Mouse (Mus musculus): ENCODE measurements around the gene Sema3c. TPM values are rescaled to one million over a fixed set of nuclear protein-coding genes. Genes with fewer than 3 reads are reported as not detected.

The Sema3c gene
- polyA plus RNA-seq, 1 experiment from 2014 or later, result 30.5 TPM

DNA sequence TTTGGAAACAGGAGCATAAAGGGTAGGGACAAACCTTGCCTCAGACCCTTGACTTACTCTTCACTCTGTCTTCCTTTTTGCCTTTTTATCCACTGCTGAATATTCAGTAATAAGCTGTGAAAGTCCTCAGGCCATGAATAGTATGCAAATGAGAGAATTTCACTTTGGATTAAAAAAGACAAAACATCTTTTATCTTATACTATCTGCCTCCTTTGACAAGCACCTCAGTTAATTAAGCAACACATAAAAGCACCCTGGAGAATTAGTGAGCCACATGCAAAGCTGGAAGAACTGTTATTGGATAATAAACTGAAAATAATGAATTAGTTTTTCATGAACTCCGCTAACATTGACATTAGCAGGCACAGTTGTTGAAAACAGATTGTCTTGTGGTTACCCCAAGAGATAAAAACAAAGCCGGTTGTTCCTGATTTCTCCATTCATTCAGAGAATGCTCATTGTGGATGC is 8.0 kb downstream of the Sema3c start:
- 0 out of 2 replicates have a peak, but pooled peaks have one; percentile 28 for ATAC-seq (ENCODE audit: low FRiP score)
- Histone ChIP-seq H3K4me1 (0 out of 2 replicates have a peak, but pooled peaks cover 4% of the 10 kb centered on the region), H3K9me3 (replicated peaks) (no peaks in the 10 kb centered on the region), H3K4me2 (no peak overlapping the region), H3K9ac (replicated peaks) (no peak overlapping the region), H3K27me3 (replicated peaks) (no peaks in the 10 kb centered on the region), H3K4me3 (replicated peaks) (no peak overlapping the region), H3K27ac (replicated peaks) (no peak overlapping the region), H3K36me3 (no peaks in the 10 kb centered on the region)
- WGBS, result 16% methylated on average over 2 of the region's 2 CpGs

DNA sequence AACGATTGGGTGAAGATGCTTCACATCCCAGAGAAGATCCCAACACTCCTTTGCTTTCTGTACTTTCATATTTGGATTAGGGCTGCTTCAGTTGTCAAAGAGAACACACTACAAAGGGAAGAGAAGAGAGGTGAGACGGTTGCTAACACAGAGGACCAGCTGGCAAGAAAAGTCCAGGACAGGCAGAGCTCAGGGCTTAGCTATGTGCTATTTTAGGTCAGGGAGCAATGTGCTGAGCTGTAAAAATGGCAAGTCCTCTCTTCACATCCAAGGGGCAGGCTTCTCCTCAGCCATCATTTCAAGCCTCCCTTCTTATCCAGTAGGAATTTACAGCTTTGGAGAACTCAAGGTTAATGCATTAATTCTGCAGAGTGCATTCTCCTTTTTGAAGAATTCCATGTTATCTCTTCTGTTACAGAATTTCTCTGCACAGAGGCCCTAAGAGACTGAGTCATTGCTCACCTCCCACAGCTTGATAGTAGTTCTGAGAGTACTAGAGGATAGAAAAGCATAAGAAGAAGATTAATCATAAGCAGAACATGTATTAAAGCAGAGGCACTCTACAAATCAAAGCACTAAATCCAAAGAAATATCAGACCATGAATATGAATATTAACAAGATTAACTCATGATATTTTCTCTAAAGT is 10.3 kb downstream of the Sema3c start:
- Histone ChIP-seq H3K4me1 (0 out of 2 replicates have a peak, but pooled peaks cover 4% of the 10 kb centered on the region), H3K27ac (replicated peaks) (no peak overlapping the region), H3K36me3 (no peaks in the 10 kb centered on the region), H3K9ac (replicated peaks) (no peak overlapping the region), H3K4me3 (replicated peaks) (no peak overlapping the region), H3K27me3 (replicated peaks) (no peaks in the 10 kb centered on the region), H3K9me3 (replicated peaks) (no peaks in the 10 kb centered on the region), H3K4me2 (no peak overlapping the region)
- no peak for ATAC-seq (ENCODE audit: low FRiP score)
- 68% methylated on average over 2 of the region's 2 CpGs for WGBS

DNA sequence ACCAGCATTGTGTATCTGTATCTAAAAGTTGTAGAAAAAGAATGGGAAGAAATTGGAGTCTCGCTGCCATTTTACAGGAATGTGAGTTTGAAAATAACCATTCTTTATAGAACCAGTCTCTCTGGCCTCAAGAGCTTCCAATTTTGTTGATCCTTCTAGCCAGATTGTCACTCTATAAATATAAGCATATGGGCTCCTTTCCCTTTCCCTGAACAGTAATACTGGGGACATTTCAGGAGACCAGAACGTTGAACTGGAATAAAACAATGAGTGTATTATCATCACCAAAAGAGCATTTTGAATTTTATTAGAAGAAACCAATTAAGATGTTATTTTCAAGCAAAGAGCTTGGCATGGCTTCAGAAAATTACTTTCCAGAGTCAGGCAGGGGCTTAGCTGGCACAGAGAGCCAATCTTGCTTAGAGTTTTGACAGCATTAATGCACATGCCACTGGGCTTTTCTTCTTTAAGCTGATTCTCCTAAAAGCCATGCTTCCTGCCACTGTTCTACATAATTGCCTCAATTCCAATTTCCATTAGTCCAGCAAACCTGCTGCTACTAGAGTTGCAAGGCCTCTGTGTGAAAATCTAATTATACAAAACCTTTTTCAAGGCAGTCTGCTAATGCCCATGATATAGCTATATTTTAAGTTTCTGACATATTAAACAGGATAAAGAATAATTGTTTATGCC is 12.6 kb downstream of the Sema3c start:
- ATAC-seq (ENCODE audit: low FRiP score), result peak; percentile 87; the same call in 1 of the 2 replicates
- Histone ChIP-seq H3K36me3 (no peaks in the 10 kb centered on the region), H3K9ac (replicated peaks) (no peak overlapping the region), H3K27me3 (replicated peaks) (no peaks in the 10 kb centered on the region), H3K4me3 (replicated peaks) (no peak overlapping the region), H3K4me2 (no peak overlapping the region), H3K9me3 (replicated peaks) (no peaks in the 10 kb centered on the region), H3K27ac (replicated peaks) (no peak overlapping the region), H3K4me1 (0 out of 2 replicates have a peak, but pooled peaks cover 4% of the 10 kb centered on the region)
- WGBS, result 53% methylated on average over 2 of the region's 2 CpGs

GRCm38 (mm10) chr5:17591908-17592307 is 17.8 kb downstream of the Sema3c start:
- Histone ChIP-seq H3K36me3 (no peaks in the 10 kb centered on the region), H3K9ac (replicated peaks) (no peak overlapping the region), H3K27me3 (replicated peaks) (no peaks in the 10 kb centered on the region), H3K4me1 (no peaks in the 10 kb centered on the region), H3K27ac (replicated peaks) (no peak overlapping the region), H3K4me2 (no peak overlapping the region), H3K9me3 (replicated peaks) (no peaks in the 10 kb centered on the region), H3K4me3 (replicated peaks) (no peak overlapping the region)
- ATAC-seq (ENCODE audit: low FRiP score), result no peak
- 96% methylated on average over 3 of the region's 3 CpGs for WGBS

DNA sequence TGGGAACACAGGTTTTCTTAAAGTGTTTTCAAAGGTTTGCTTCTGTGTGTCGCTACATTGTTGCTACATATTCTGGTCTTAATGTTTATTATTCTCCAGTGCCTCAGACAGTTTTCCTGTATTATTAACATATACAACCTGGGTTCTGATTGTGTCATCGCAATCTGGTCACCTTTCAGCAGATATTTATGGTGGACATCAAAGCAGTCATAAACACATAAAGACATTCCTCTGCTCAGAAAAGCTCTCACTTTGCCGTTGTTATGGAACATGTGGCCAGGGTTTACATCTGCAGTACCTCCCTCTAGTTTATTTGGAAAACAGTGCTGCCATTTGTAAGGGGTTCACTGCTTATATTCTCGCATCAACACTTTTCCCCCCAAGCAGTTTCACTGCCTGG is 27.6 kb downstream of the Sema3c start:
- H3K4me2 ChIP-seq, result no peak overlapping the region
- 30% methylated on average over 4 of the region's 4 CpGs for WGBS

GRCm38 (mm10) chr5:17620619-17621018 is 46.5 kb downstream of the Sema3c start:
- no peak overlapping the region for H3K4me3 ChIP-seq (replicated peaks)
- no peak overlapping the region for H3K9ac ChIP-seq (replicated peaks)
- H3K4me2 ChIP-seq, result no peak overlapping the region
- no peaks in the 10 kb centered on the region for H3K9me3 ChIP-seq (replicated peaks)
- no peaks in the 10 kb centered on the region for H3K36me3 ChIP-seq
- ATAC-seq (ENCODE audit: low FRiP score), result no peak
- no peaks in the 10 kb centered on the region for H3K4me1 ChIP-seq
- 79% methylated on average over 2 of the region's 2 CpGs for WGBS
- H3K27ac ChIP-seq (replicated peaks), result no peak overlapping the region
- no peaks in the 10 kb centered on the region for H3K27me3 ChIP-seq (replicated peaks)

More for the DNA sequence above, 27.6 kb downstream of the Sema3c start:
- H3K4me1 ChIP-seq, result no peaks in the 10 kb centered on the region
- H3K36me3 ChIP-seq, result no peaks in the 10 kb centered on the region
- H3K27me3 ChIP-seq (replicated peaks), result no peaks in the 10 kb centered on the region
- H3K9ac ChIP-seq (replicated peaks), result no peak overlapping the region
- no peaks in the 10 kb centered on the region for H3K9me3 ChIP-seq (replicated peaks)
- no peak overlapping the region for H3K4me3 ChIP-seq (replicated peaks)
- no peak overlapping the region for H3K27ac ChIP-seq (replicated peaks)
- no peak for ATAC-seq (ENCODE audit: low FRiP score)

DNA sequence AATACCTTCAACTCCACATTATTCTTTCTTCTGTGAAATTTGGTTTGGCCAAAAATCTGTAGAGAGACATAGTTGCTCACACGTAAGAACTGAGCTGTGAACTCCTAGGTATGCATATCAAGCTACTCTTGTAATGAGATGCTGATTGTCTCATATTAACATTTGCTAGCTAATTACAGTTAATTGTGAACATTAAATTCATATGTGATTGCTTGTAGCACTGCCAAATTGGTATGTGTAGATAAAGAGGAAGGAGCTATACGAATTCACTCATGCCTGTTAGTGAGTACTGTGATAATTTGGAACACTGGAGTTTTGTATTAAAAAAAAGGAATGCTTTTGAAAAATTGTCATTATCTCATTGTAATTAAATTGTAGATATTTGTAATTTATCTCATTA is 48.5 kb downstream of the Sema3c start:
- H3K9ac ChIP-seq (replicated peaks), result no peak overlapping the region
- H3K4me1 ChIP-seq, result no peaks in the 10 kb centered on the region
- no peaks in the 10 kb centered on the region for H3K9me3 ChIP-seq (replicated peaks)
- peak; percentile 50; the same call in 1 of the 2 replicates for ATAC-seq (ENCODE audit: low FRiP score)
- 54% methylated on average over 2 of the region's 2 CpGs for WGBS
- H3K27ac ChIP-seq (replicated peaks), result no peak overlapping the region
- no peak overlapping the region for H3K4me2 ChIP-seq
- no peaks in the 10 kb centered on the region for H3K36me3 ChIP-seq
- H3K27me3 ChIP-seq (replicated peaks), result no peaks in the 10 kb centered on the region
- H3K4me3 ChIP-seq (replicated peaks), result no peak overlapping the region

DNA sequence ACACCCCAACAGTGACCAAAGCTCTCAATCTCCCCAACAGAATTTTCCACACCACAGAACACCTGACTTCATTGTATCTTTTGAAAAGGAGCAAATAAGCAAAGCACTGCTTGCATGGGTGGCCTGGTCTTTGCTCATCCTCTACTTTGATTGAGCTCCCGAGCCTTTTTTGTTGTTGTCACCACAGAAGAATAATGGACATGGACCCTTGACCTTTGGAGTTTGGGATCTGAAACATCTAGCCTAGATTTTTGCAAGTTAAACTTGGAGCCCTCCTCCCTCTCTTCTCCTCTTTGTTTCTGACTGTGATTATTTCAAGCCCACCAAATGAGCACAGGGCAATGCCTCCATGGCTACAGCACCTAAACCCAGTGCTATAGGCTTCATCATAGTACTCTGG is 54.5 kb downstream of the Sema3c start:
- no peak for ATAC-seq (ENCODE audit: low FRiP score)
- WGBS, result 3% methylated on average over 1 of the region's 1 CpGs
- H3K27me3 ChIP-seq (replicated peaks), result no peaks in the 10 kb centered on the region

GRCm38 (mm10) chr5:17629599-17629998 is 55.5 kb downstream of the Sema3c start:
- no peaks in the 10 kb centered on the region for H3K27me3 ChIP-seq (replicated peaks)
- WGBS, result 74% methylated on average over 3 of the region's 3 CpGs
- H3K4me1 ChIP-seq, result no peaks in the 10 kb centered on the region
- H3K4me3 ChIP-seq (replicated peaks), result no peak overlapping the region
- no peaks in the 10 kb centered on the region for H3K36me3 ChIP-seq
- no peak overlapping the region for H3K27ac ChIP-seq (replicated peaks)
- no peak overlapping the region for H3K9ac ChIP-seq (replicated peaks)
- no peaks in the 10 kb centered on the region for H3K9me3 ChIP-seq (replicated peaks)
- ATAC-seq (ENCODE audit: low FRiP score), result no peak
- no peak overlapping the region for H3K4me2 ChIP-seq

More for the DNA sequence above, 54.5 kb downstream of the Sema3c start:
- Histone ChIP-seq H3K4me1 (no peaks in the 10 kb centered on the region), H3K9ac (replicated peaks) (no peak overlapping the region), H3K9me3 (replicated peaks) (no peaks in the 10 kb centered on the region), H3K4me2 (no peak overlapping the region), H3K36me3 (no peaks in the 10 kb centered on the region), H3K4me3 (replicated peaks) (no peak overlapping the region), H3K27ac (replicated peaks) (no peak overlapping the region)

GRCm38 (mm10) chr5:17639519-17639918 is 65.4 kb downstream of the Sema3c start:
- H3K9me3 ChIP-seq (replicated peaks), result no peaks in the 10 kb centered on the region
- no peaks in the 10 kb centered on the region for H3K27me3 ChIP-seq (replicated peaks)
- no peak overlapping the region for H3K4me3 ChIP-seq (replicated peaks)
- ATAC-seq (ENCODE audit: low FRiP score), result no peak
- H3K4me1 ChIP-seq, result no peaks in the 10 kb centered on the region
- no peak overlapping the region for H3K9ac ChIP-seq (replicated peaks)
- H3K4me2 ChIP-seq, result no peak overlapping the region
- H3K27ac ChIP-seq (replicated peaks), result no peak overlapping the region
- no peaks in the 10 kb centered on the region for H3K36me3 ChIP-seq
- 88% methylated on average over 3 of the region's 3 CpGs for WGBS

GRCm38 (mm10) chr5:17647643-17648226 is 73.7 kb downstream of the Sema3c start:
- 74% methylated on average over 7 of the region's 7 CpGs for WGBS
- Histone ChIP-seq H3K36me3 (no peaks in the 10 kb centered on the region), H3K9me3 (replicated peaks) (no peaks in the 10 kb centered on the region), H3K27ac (replicated peaks) (no peak overlapping the region), H3K4me3 (replicated peaks) (no peak overlapping the region), H3K4me1 (peaks cover 5% of the 10 kb centered on the region; the same call in 1 of the 2 replicates), H3K4me2 (no peak overlapping the region), H3K9ac (replicated peaks) (no peak overlapping the region), H3K27me3 (replicated peaks) (no peaks in the 10 kb centered on the region)
- ATAC-seq (ENCODE audit: low FRiP score), result no peak
